Mouse (Mus musculus): ENCODE results near the gene Olfr434. TPM values are rescaled to one million over a fixed set of nuclear protein-coding genes. Genes with fewer than 3 reads are reported as not detected.
A peak's percentile ranks its signal among the peaks of the same experiment; 100 is the strongest.
"Not testable (repeated sequence)": the region's sequence is repeated elsewhere in the genome, so short reads cannot be mapped to it uniquely, and the experiment has no call there.

Olfr434 gene
- not detected in 2 replicates for total RNA-seq (2014; rRNA removed)
- not detected in 2 replicates for polyA plus RNA-seq (2015; fragmentation: Nextera tagmentation; extraction: Ambion mirVana)

GRCm38 (mm10) chr6:43212873-43213272, at the start of gene Olfr434:
Gene Olfr434, plus strand, starts transcription at chr6:43213021.
- not testable (repeated sequence) for H3K9me3 ChIP-seq (ENCODE audit: low read length); H3K9ac ChIP-seq; H3K36me3 ChIP-seq (ENCODE audit: insufficient read depth); H3K4me3 ChIP-seq (ENCODE audit: low read depth, low read length); H3K27me3 ChIP-seq (ENCODE audit: insufficient read depth, low read length); H3K4me1 ChIP-seq (ENCODE audit: insufficient read depth); ATAC-seq; DNase-seq; H3K27ac ChIP-seq (ENCODE audit: low read depth, low read length); H3K4me2 ChIP-seq (ENCODE audit: low read depth)

GRCm38 (mm10) chr6:43167246-43167645, 45.6 kb upstream of the Olfr434 start:
- H3K36me3 ChIP-seq (ENCODE audit: insufficient read depth) = no peaks in the 10 kb centered on the region
- TF ChIP-seq CTCF (IDR thresholded peaks at IDR 0.05; ENCODE audit: low read depth) = no peak
- H3K4me3 ChIP-seq (ENCODE audit: low read depth, low read length) = no peak overlapping the region
- H3K27me3 ChIP-seq (ENCODE audit: insufficient read depth, low read length) = no peaks in the 10 kb centered on the region
- 86% methylated on average over 4 of the region's 4 CpGs for WGBS
- no peaks in the 10 kb centered on the region for H3K9me3 ChIP-seq (ENCODE audit: low read length)
- DNase-seq = no peak
- H3K9ac ChIP-seq = no peak overlapping the region
- H3K27ac ChIP-seq (ENCODE audit: low read depth, low read length) = no peak overlapping the region
- H3K4me1 ChIP-seq (ENCODE audit: insufficient read depth) = no peaks in the 10 kb centered on the region
- H3K4me2 ChIP-seq (ENCODE audit: low read depth) = no peak overlapping the region
- ATAC-seq = no peak; the same call in 1 of the 2 replicates

- H3K4me2 ChIP-seq (ENCODE audit: low read depth) = no peak within 1 kb of the TSS
- H3K27me3 ChIP-seq (ENCODE audit: insufficient read depth, low read length) = no peaks in the 10 kb centered on the region
- H3K4me3 ChIP-seq (ENCODE audit: low read depth, low read length) = no peak within 1 kb of the TSS
- no peaks in the 10 kb centered on the region for H3K4me1 ChIP-seq (ENCODE audit: insufficient read depth)
- TF ChIP-seq CTCF (IDR thresholded peaks at IDR 0.05; ENCODE audit: low read depth) = no peak
- no peaks in the 10 kb centered on the region for H3K9me3 ChIP-seq (ENCODE audit: low read length)
- no peaks in the 10 kb centered on the region for H3K36me3 ChIP-seq (ENCODE audit: insufficient read depth)
- DNase-seq = no peak
- WGBS = 73% methylated on average over 4 of the region's 4 CpGs
- no peak within 1 kb of the TSS for H3K27ac ChIP-seq (ENCODE audit: low read depth, low read length)
- no peak for ATAC-seq
- no peak within 1 kb of the TSS for H3K9ac ChIP-seq
Measured at GRCm38 (mm10) chr6:43171840-43172239, 41.0 kb upstream of the Olfr434 start, which contains the start of gene Olfr13. Gene Olfr13, plus strand, starts transcription at chr6:43172140.

- DNase-seq (no peak), ATAC-seq (no peak)
- H3K27me3 ChIP-seq (ENCODE audit: insufficient read depth, low read length) = no peaks in the 10 kb centered on the region
- no peak for TF ChIP-seq CTCF (IDR thresholded peaks at IDR 0.05; ENCODE audit: low read depth)
- H3K4me3 ChIP-seq (ENCODE audit: low read depth, low read length) = no peak overlapping the region
- peaks cover 5% of the 10 kb centered on the region; the same call in 1 of the 2 replicates for H3K4me1 ChIP-seq (ENCODE audit: insufficient read depth)
- no peak overlapping the region for H3K27ac ChIP-seq (ENCODE audit: low read depth, low read length)
- H3K9ac ChIP-seq = no peak overlapping the region
- H3K9me3 ChIP-seq (ENCODE audit: low read length) = no peaks in the 10 kb centered on the region
- no peak overlapping the region for H3K4me2 ChIP-seq (ENCODE audit: low read depth)
- H3K36me3 ChIP-seq (ENCODE audit: insufficient read depth) = no peaks in the 10 kb centered on the region
- WGBS = 45% methylated on average over 1 of the region's 1 CpGs
Measured at GRCm38 (mm10) chr6:43178129-43178528, 34.7 kb upstream of the Olfr434 start.

GRCm38 (mm10) chr6:43178584-43179501, 34.0 kb upstream of the Olfr434 start:
- ATAC-seq = peak; percentile 85
- Histone ChIP-seq H3K27ac (ENCODE audit: low read depth, low read length) (no peak overlapping the region), H3K4me3 (ENCODE audit: low read depth, low read length) (no peak overlapping the region), H3K4me1 (ENCODE audit: insufficient read depth) (peaks cover 5% of the 10 kb centered on the region; the same call in 1 of the 2 replicates), H3K36me3 (ENCODE audit: insufficient read depth) (no peaks in the 10 kb centered on the region), H3K9me3 (ENCODE audit: low read length) (no peaks in the 10 kb centered on the region), H3K9ac (no peak overlapping the region), H3K27me3 (ENCODE audit: insufficient read depth, low read length) (no peaks in the 10 kb centered on the region), H3K4me2 (ENCODE audit: low read depth) (no peak overlapping the region)
- peak; percentile 34 for DNase-seq
- TF ChIP-seq CTCF (IDR thresholded peaks at IDR 0.05; ENCODE audit: low read depth) = no peak
- 29% methylated on average over 6 of the region's 6 CpGs for WGBS

DNA sequence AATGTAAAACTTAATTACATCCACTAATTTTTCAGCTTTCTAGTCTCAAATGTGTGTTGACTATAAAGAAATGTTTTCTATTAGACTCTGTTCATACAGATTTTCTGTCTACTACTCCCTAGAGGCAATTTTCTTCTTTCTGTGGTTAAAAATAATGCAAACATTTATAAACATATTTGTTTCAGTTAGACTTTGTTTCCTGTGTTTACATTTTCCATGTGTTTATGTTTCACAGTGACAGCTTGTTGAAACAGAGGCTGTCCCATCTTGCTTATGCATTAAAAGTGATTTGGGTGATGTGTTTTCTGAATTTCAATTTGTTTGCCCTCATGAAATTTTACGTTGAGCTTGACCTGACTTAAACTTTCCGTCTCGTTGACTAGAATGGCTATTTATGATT, 21.8 kb upstream of the Olfr434 start:
- Histone ChIP-seq H3K36me3 (ENCODE audit: insufficient read depth) (no peaks in the 10 kb centered on the region), H3K4me2 (ENCODE audit: low read depth) (no peak overlapping the region), H3K27me3 (ENCODE audit: insufficient read depth, low read length) (no peaks in the 10 kb centered on the region), H3K9ac (no peak overlapping the region), H3K27ac (ENCODE audit: low read depth, low read length) (no peak overlapping the region), H3K4me3 (ENCODE audit: low read depth, low read length) (no peak overlapping the region), H3K4me1 (ENCODE audit: insufficient read depth) (no peaks in the 10 kb centered on the region), H3K9me3 (ENCODE audit: low read length) (no peaks in the 10 kb centered on the region)
- 77% methylated on average over 3 of the region's 3 CpGs for WGBS
- no peak for DNase-seq
- no peak for TF ChIP-seq CTCF (IDR thresholded peaks at IDR 0.05; ENCODE audit: low read depth)
- ATAC-seq = no peak

GRCm38 (mm10) chr6:43196781-43197180, 16.0 kb upstream of the Olfr434 start, which contains the start of gene Olfr435:
Gene Olfr435, plus strand, starts transcription at chr6:43197146.
- H3K4me3 ChIP-seq (ENCODE audit: low read depth, low read length) = no peak within 1 kb of the TSS
- no peaks in the 10 kb centered on the region for H3K36me3 ChIP-seq (ENCODE audit: insufficient read depth)
- ATAC-seq = no peak

More at GRCm38 (mm10) chr6:43196781-43197180, 16.0 kb upstream of the Olfr434 start, which contains the start of gene Olfr435:
- TF ChIP-seq CTCF (IDR thresholded peaks at IDR 0.05; ENCODE audit: low read depth) = no peak
- Histone ChIP-seq H3K9me3 (ENCODE audit: low read length) (no peaks in the 10 kb centered on the region), H3K27ac (ENCODE audit: low read depth, low read length) (no peak within 1 kb of the TSS), H3K9ac (no peak within 1 kb of the TSS), H3K4me1 (ENCODE audit: insufficient read depth) (no peaks in the 10 kb centered on the region), H3K27me3 (ENCODE audit: insufficient read depth, low read length) (no peaks in the 10 kb centered on the region), H3K4me2 (ENCODE audit: low read depth) (no peak within 1 kb of the TSS)
- DNase-seq = no peak
